10 mouse cellular contexts compared by ENCODE assay signal in genomic region chr3:88629244-88629643, GRCm38 (mm10). TPM values are rescaled to one million over a fixed set of nuclear protein-coding genes. Genes with fewer than 3 reads are reported as not detected.
DNase-seq lines count a peak whose midpoint lies in the region; ATAC-seq lines count a peak whose summit lies in the region.
"Had no signal": no experiment of that assay in that cellular context is flagged by ENCODE, and none has a peak within 500 bp of the region (broad histone marks: within the 10 kb centered on the region; RNA-seq: fewer than 3 reads in every experiment).

No protein-coding gene starts in this region.

- peaks cover 87% of the 10 kb centered on the region for H3K36me3 ChIP-seq in heart, embryonic 14.5 days (ENCODE audit: control insufficient read depth, insufficient read depth, low read length)
- H3K36me3 ChIP-seq in megakaryocyte, embryonic 14.5 days (replicated peaks; ENCODE audit: low read length), result peaks cover 86% of the 10 kb centered on the region

- no peaks in the 10 kb centered on the region for H3K27me3 ChIP-seq in heart, embryonic 14.5 days (ENCODE audit: control insufficient read depth, insufficient read depth, low read length)
- no peaks in the 10 kb centered on the region for H3K27me3 ChIP-seq in megakaryocyte, embryonic 14.5 days (replicated peaks)

- H3K27ac ChIP-seq in heart, embryonic 14.5 days (replicated peaks in 1 of 2; ENCODE audit: control insufficient read depth in 1 of 2, insufficient read depth in 1 of 2, low read depth in 2 of 2, low read length in 2 of 2), result peak overlapping the region; percentile 54 to 69

- no peak for ATAC-seq in heart, embryonic 14.5 days (ENCODE audit: insufficient number of reproducible peaks, insufficient read depth, low FRiP score, low read depth)
- ATAC-seq in megakaryocyte, adult 5-6 weeks (ENCODE audit: poor library complexity, severe bottlenecking), result no peak

- 59% methylated on average over 13 of the region's 13 CpGs for WGBS in heart, embryonic 14.5 days

- DNase-seq in heart, adult 9 months (ENCODE audit: low spot score in 2 of 2), result no peak
- DNase-seq in layer of hippocampus, postnatal 10 days (ENCODE audit: low spot score in 2 of 2), result peak; percentile 60 to 72
- peak; percentile 94 for DNase-seq in telencephalon, adult 2 months (ENCODE audit: low read depth, low spot score)
- no peak for DNase-seq in adrenal gland, adult (ENCODE audit: inconsistent age in 2 of 2, low spot score in 1 of 2)
- DNase-seq in thymus, adult 18-20 months, result no peak
- DNase-seq: adrenal gland, postnatal 14 days had no signal

- H3K9me3 ChIP-seq in heart, embryonic 14.5 days (ENCODE audit: control insufficient read depth, low read length), result no peaks in the 10 kb centered on the region
- H3K9me3 ChIP-seq in megakaryocyte, embryonic 14.5 days, result no peaks in the 10 kb centered on the region

- H3K4me1 ChIP-seq in heart, embryonic 14.5 days (ENCODE audit: control insufficient read depth in 2 of 2, insufficient read depth in 2 of 2, low read length in 2 of 2), result peaks cover 66 to 89% of the 10 kb centered on the region in 2 experiments
- peaks cover 98% of the 10 kb centered on the region for H3K4me1 ChIP-seq in megakaryocyte, embryonic 14.5 days

- no peak overlapping the region for H3K4me2 ChIP-seq in heart, embryonic 14.5 days (ENCODE audit: low read length)

- peak overlapping the region; percentile 35 for H3K9ac ChIP-seq in heart, embryonic 14.5 days (ENCODE audit: low read length)

- no peak overlapping the region for H3K4me3 ChIP-seq in heart, embryonic 14.5 days (ENCODE audit: control insufficient read depth in 1 of 2, insufficient read depth in 1 of 2, low read depth in 1 of 2, low read length in 2 of 2)
- H3K4me3 ChIP-seq in megakaryocyte, embryonic 14.5 days (replicated peaks), result peak overlapping the region; percentile 66

RNA-seq across cellular contexts. Expression of gene Arhgef2, which starts 23.5 kb away (rescaled TPM):
- 92.6 and 94.2 TPM in 2 replicates for polyA plus RNA-seq in heart, embryonic 14.5 days (2014; fragmentation: Nextera tagmentation; extraction: Ambion mirVana)
- 302 and 446 TPM in 2 replicates for polyA plus RNA-seq in megakaryocyte, embryonic 14.5 days (2012; ENCODE audit: insufficient read depth, low replicate concordance)
- total RNA-seq in megakaryocyte, adult 5-6 weeks (2015), result 71.1 and 85.9 TPM in 2 replicates
- 49.6 and 73.1 TPM in 2 replicates for total RNA-seq in megakaryocyte, adult 5-6 weeks (2017)
- total RNA-seq in layer of hippocampus, postnatal 10 days (2021), result 100 to 1,000 TPM; 212 to 255 TPM

RNA-seq across cellular contexts. Expression of gene Rxfp4, which starts 23.7 kb away (rescaled TPM):
- not detected in 2 replicates for polyA plus RNA-seq in heart, embryonic 14.5 days (2014; fragmentation: Nextera tagmentation; extraction: Ambion mirVana)
- not detected in 2 replicates for polyA plus RNA-seq in megakaryocyte, embryonic 14.5 days (2012; ENCODE audit: insufficient read depth, low replicate concordance)
- not detected in 2 replicates for total RNA-seq in megakaryocyte, adult 5-6 weeks (2015)
- not detected in 2 replicates for total RNA-seq in megakaryocyte, adult 5-6 weeks (2017)
- not detected for total RNA-seq in layer of hippocampus, postnatal 10 days (2021)
- total RNA-seq: adrenal gland, postnatal 14 days had no signal
- polyA plus RNA-seq: embryonic facial prominence, embryonic 11.5 days had no signal

RNA-seq across cellular contexts. Expression of gene Ssr2, which starts 53.6 kb away (rescaled TPM):
- 178 and 181 TPM in 2 replicates for polyA plus RNA-seq in heart, embryonic 14.5 days (2014; fragmentation: Nextera tagmentation; extraction: Ambion mirVana)
- 111 and 307 TPM in 2 replicates for polyA plus RNA-seq in megakaryocyte, embryonic 14.5 days (2012; ENCODE audit: insufficient read depth, low replicate concordance)
- total RNA-seq in megakaryocyte, adult 5-6 weeks (2015), result 207 and 216 TPM in 2 replicates
- total RNA-seq in megakaryocyte, adult 5-6 weeks (2017), result 93.2 and 107 TPM in 2 replicates
- total RNA-seq in layer of hippocampus, postnatal 10 days (2021), result 100 to 1,000 TPM; 123 to 129 TPM

RNA-seq across cellular contexts. Expression of gene Khdc4, which starts 56.4 kb away (rescaled TPM):
- polyA plus RNA-seq in heart, embryonic 14.5 days (2014; fragmentation: Nextera tagmentation; extraction: Ambion mirVana), result 60.2 and 62.0 TPM in 2 replicates
- 5.5 and 6.0 TPM in 2 replicates for polyA plus RNA-seq in megakaryocyte, embryonic 14.5 days (2012; ENCODE audit: insufficient read depth, low replicate concordance)
- 50.6 and 52.1 TPM in 2 replicates for total RNA-seq in megakaryocyte, adult 5-6 weeks (2015)
- total RNA-seq in megakaryocyte, adult 5-6 weeks (2017), result 53.4 and 56.1 TPM in 2 replicates
- 10 to 100 TPM; 54.2 to 56.1 TPM for total RNA-seq in layer of hippocampus, postnatal 10 days (2021)

Comparison
In these comparisons a context has a peak if more than half of its experiments do, and no peak if none do; other contexts are left out.
1. DNase-seq: peak in layer of hippocampus, postnatal 10 days (2 of 2) and telencephalon, adult 2 months (single experiment); none in heart, adult 9 months (0 of 2), adrenal gland, adult (0 of 2) and thymus, adult 18-20 months (0 of 2).